Mouse (Mus musculus) MEL (cell line): ENCODE data around the gene F930015N05Rik. TPM values are rescaled to one million over a fixed set of nuclear protein-coding genes. Genes with fewer than 3 reads are reported as not detected.

ENCODE experiments used
- DNase-seq: peaks from one replicate; pipeline ENCODE4 v3.0.0; 2011; ENCODE audit warnings: low read depth, low spot score
- H3K27ac ChIP-seq: 2 replicates; pipeline ENCODE4 v1.5.1; 2012; ENCODE audit warnings: low read depth, mild to moderate bottlenecking, control low read depth, low read length, moderate library complexity; ENCODE audit not compliant: control insufficient read depth
- H3K27me3 ChIP-seq, 2 experiments: fragments of 150-350 bp in 1 of 2; sonication (generic) in 1 of 2; 2 replicates each; pipeline ENCODE4 v1.6.1; 2012; ENCODE audit warnings: low read length in 2 of 2, mild to moderate bottlenecking in 2 of 2, improper control_type of control experiment in 1 of 2, moderate library complexity in 1 of 2; ENCODE audit not compliant: insufficient read depth in 2 of 2, control insufficient read depth in 1 of 2
- H3K36me3 ChIP-seq, 2 experiments: 2 replicates each; pipeline ENCODE4 v1.6.1; 2012 to 2014; ENCODE audit warnings: low read length in 2 of 2, improper control_type of control experiment in 1 of 2, inconsistent platforms in 1 of 2, mild to moderate bottlenecking in 1 of 2; ENCODE audit not compliant: insufficient read depth in 2 of 2, control insufficient read depth in 1 of 2
- H3K4me1 ChIP-seq, 2 experiments: fragments of 150-350 bp in 1 of 2; sonication (generic) in 1 of 2; 2 replicates each; pipeline ENCODE4 v1.6.1; 2012; ENCODE audit warnings: low read length in 2 of 2, improper control_type of control experiment in 1 of 2, mild to moderate bottlenecking in 1 of 2; ENCODE audit not compliant: insufficient read depth in 2 of 2, control insufficient read depth in 1 of 2
- H3K4me3 ChIP-seq, 2 experiments: fragments of 150-350 bp in 1 of 2; sonication (generic) in 1 of 2; 2 replicates each; pipeline ENCODE4 v1.5.1; 2012; ENCODE audit warnings: low read depth in 2 of 2, low read length in 2 of 2, mild to moderate bottlenecking in 2 of 2, moderate library complexity in 2 of 2, control low read depth in 1 of 2, improper control_type of control experiment in 1 of 2; ENCODE audit not compliant: control insufficient read depth in 1 of 2, insufficient read depth in 1 of 2
- H3K79me2 ChIP-seq: 2 replicates; pipeline ENCODE4 v1.6.1; 2012; ENCODE audit warnings: mild to moderate bottlenecking, low read length, moderate library complexity; ENCODE audit not compliant: control insufficient read depth, poor library complexity, insufficient read depth
- H3K9ac ChIP-seq: 2 replicates; pipeline ENCODE4 v1.6.1; 2012; ENCODE audit warnings: low read depth, mild to moderate bottlenecking, control low read depth, low read length, moderate library complexity; ENCODE audit not compliant: control insufficient read depth, poor library complexity, severe bottlenecking
- H3K9me3 ChIP-seq: fragments of 150-350 bp; sonication (generic); replicated peaks from 2 replicates; pipeline ENCODE4 v1.6.1; 2012; ENCODE audit warnings: mild to moderate bottlenecking, low read length, improper control_type of control experiment, moderate library complexity; ENCODE audit not compliant: insufficient read depth
- BHLHE40 ChIP-seq: IDR thresholded peaks from 2 replicates; pipeline ENCODE4 v1.6.1; 2012; ENCODE audit warnings: low read depth, mild to moderate bottlenecking, inconsistent platforms, low read length, improper control_type of control experiment, borderline replicate concordance
- CHD1 ChIP-seq: IDR thresholded peaks from 2 replicates; pipeline ENCODE4 v1.6.1; 2012; ENCODE audit warnings: low read depth, mild to moderate bottlenecking, inconsistent platforms, low read length, improper control_type of control experiment
- ELF1 ChIP-seq: IDR thresholded peaks from 2 replicates; pipeline ENCODE4 v1.6.1; 2014; ENCODE audit warnings: low read depth, mild to moderate bottlenecking, inconsistent platforms, low read length, improper control_type of control experiment, moderate library complexity
- GABPA ChIP-seq: IDR thresholded peaks from 2 replicates; pipeline ENCODE4 v1.6.1; 2012; ENCODE audit warnings: low read depth, mild to moderate bottlenecking, inconsistent platforms, low read length, improper control_type of control experiment, moderate library complexity
- GATA1 ChIP-seq: IDR thresholded peaks from 2 replicates; pipeline ENCODE4 v1.6.1; 2011; ENCODE audit warnings: low read depth, low read length, improper control_type of control experiment
- JUND ChIP-seq: IDR thresholded peaks from 2 replicates; pipeline ENCODE4 v1.6.1; 2011; ENCODE audit warnings: low read depth, mild to moderate bottlenecking, improper control_type of control experiment, low read length
- KAT2A ChIP-seq: conservative IDR thresholded peaks from 2 replicates; pipeline ENCODE4 v1.6.1; 2012; ENCODE audit warnings: low read depth, low read length, improper control_type of control experiment, inconsistent platforms
- MAFK ChIP-seq: IDR thresholded peaks from 2 replicates; pipeline ENCODE4 v1.6.1; 2011; ENCODE audit warnings: low read depth, mild to moderate bottlenecking, low read length, improper control_type of control experiment, borderline replicate concordance
- MAX ChIP-seq: IDR thresholded peaks from 2 replicates; pipeline ENCODE4 v1.6.1; 2011; ENCODE audit warnings: low read length, improper control_type of control experiment
- MEF2A ChIP-seq: IDR thresholded peaks from 2 replicates; pipeline ENCODE4 v1.6.1; 2014; ENCODE audit warnings: low read depth, mild to moderate bottlenecking, inconsistent platforms, low read length, improper control_type of control experiment; ENCODE audit not compliant: poor library complexity, insufficient replicate concordance, severe bottlenecking; ENCODE audit errors: extremely low read depth
- MYC ChIP-seq: IDR thresholded peaks from 2 replicates; pipeline ENCODE4 v1.6.1; 2011; ENCODE audit warnings: low read depth, mild to moderate bottlenecking, low read length, improper control_type of control experiment, moderate library complexity
- NELFE ChIP-seq: IDR thresholded peaks from 2 replicates; pipeline ENCODE4 v1.6.1; 2011; ENCODE audit warnings: low read depth, low read length, improper control_type of control experiment
- NRF1 ChIP-seq: IDR thresholded peaks from 2 replicates; pipeline ENCODE4 v1.6.1; 2014; ENCODE audit warnings: low read depth, mild to moderate bottlenecking, inconsistent platforms, low read length, improper control_type of control experiment, moderate library complexity; ENCODE audit not compliant: poor library complexity, insufficient read depth, severe bottlenecking
- POLR2A ChIP-seq, 2 experiments: IDR thresholded peaks; 2 replicates each; pipeline ENCODE4 v1.6.1; 2011 to 2012; ENCODE audit warnings: low read length in 2 of 2, mild to moderate bottlenecking in 2 of 2, control low read depth in 1 of 2, improper control_type of control experiment in 1 of 2, low read depth in 1 of 2, moderate library complexity in 1 of 2; ENCODE audit not compliant: control insufficient read depth in 1 of 2, insufficient read depth in 1 of 2, poor library complexity in 1 of 2
- SMC3 ChIP-seq: IDR thresholded peaks from 2 replicates; pipeline ENCODE4 v1.6.1; 2011; ENCODE audit warnings: low read depth, low read length, improper control_type of control experiment
- TAL1 ChIP-seq: IDR thresholded peaks from 2 replicates; pipeline ENCODE4 v1.6.1; 2012; ENCODE audit warnings: mild to moderate bottlenecking, inconsistent platforms, low read length, moderate library complexity, mixed read lengths
- TBP ChIP-seq: IDR thresholded peaks from 2 replicates; pipeline ENCODE4 v1.8.0; 2011; ENCODE audit warnings: low read depth, low read length, improper control_type of control experiment
- TCF12 ChIP-seq: IDR thresholded peaks from 2 replicates; pipeline ENCODE4 v1.6.1; 2014; ENCODE audit warnings: low read depth, mild to moderate bottlenecking, inconsistent platforms, low read length, improper control_type of control experiment, moderate library complexity
- UBTF ChIP-seq: IDR thresholded peaks from 2 replicates; pipeline ENCODE4 v1.6.1; 2012; ENCODE audit warnings: low read depth, mild to moderate bottlenecking, inconsistent platforms, low read length, improper control_type of control experiment, moderate library complexity, borderline replicate concordance; ENCODE audit not compliant: insufficient read depth
- ZC3H11A ChIP-seq: IDR thresholded peaks from 2 replicates; pipeline ENCODE4 v1.6.1; 2012; ENCODE audit warnings: low read depth, mild to moderate bottlenecking, inconsistent platforms, low read length, improper control_type of control experiment
- ZKSCAN1 ChIP-seq: IDR thresholded peaks from 2 replicates; pipeline ENCODE4 v1.6.1; 2012; ENCODE audit warnings: low read depth, mild to moderate bottlenecking, inconsistent platforms, low read length, improper control_type of control experiment, moderate library complexity
- polyA plus RNA-seq, 2 experiments: library from polyadenylated mRNA; stranded (reverse) in 1 of 2; unstranded in 1 of 2; fragments of >175 nt in 1 of 2; fragments of >200 nt in 1 of 2; gene quantifications; 2 replicates each; pipeline versions ENCODE4 v1.2.1 to v1.2.4; 2012; ENCODE audit warnings: low replicate concordance in 2 of 2, low read depth in 1 of 2; ENCODE audit not compliant: insufficient read length in 2 of 2, insufficient read depth in 1 of 2, missing spikeins in 1 of 2
- total RNA-seq: library from RNA; depleted of rRNA; stranded (reverse); fragments of 300-350 nt; gene quantifications from 2 replicates; pipeline ENCODE4 v1.2.3, GENCODE M21; 2012

The F930015N05Rik gene
- total and polyA plus RNA-seq, 3 experiments: not detected

DNA sequence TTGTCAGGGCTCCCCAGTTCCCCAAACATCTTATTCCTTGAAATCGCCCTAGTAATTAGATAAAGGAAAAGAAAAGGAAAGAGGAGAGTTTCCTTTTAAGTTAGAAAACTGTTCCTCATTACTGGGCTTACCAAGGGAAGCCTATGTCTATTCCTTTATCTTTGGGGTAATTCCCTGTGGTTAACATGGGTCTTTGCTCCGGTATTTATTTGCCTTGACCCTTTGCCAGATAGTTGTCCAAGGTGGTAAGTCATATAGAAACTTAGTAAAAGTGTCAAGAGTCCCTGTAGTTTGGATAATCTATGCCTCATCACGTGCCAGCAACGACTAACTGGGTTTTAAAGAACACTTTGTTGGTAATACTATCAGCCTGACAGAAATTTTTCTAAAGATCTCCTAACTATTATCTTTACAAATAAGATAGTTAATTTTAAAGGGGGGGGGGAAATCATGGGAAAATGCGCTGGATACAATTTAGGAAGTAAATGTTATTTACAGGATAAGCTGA, 392 bp upstream of the F930015N05Rik start:
- Histone ChIP-seq H3K79me2 (no peaks in the 10 kb centered on the region), H3K9ac (no peak overlapping the region), H3K27ac (no peak overlapping the region), H3K36me3 (no peaks in the 10 kb centered on the region), H3K4me3 (no peak overlapping the region), H3K27me3 (no peaks in the 10 kb centered on the region), H3K9me3 (no peaks in the 10 kb centered on the region; the same call in 1 of the 2 replicates), H3K4me1 (no peaks in the 10 kb centered on the region)
- no peak for TF ChIP-seq ELF1
- TF ChIP-seq CHD1: no peak
- TF ChIP-seq NELFE: no peak
- no peak for TF ChIP-seq UBTF
- TF ChIP-seq TAL1: no peak
- no peak for TF ChIP-seq BHLHE40
- no peak for TF ChIP-seq TBP
- no peak for DNase-seq

DNA sequence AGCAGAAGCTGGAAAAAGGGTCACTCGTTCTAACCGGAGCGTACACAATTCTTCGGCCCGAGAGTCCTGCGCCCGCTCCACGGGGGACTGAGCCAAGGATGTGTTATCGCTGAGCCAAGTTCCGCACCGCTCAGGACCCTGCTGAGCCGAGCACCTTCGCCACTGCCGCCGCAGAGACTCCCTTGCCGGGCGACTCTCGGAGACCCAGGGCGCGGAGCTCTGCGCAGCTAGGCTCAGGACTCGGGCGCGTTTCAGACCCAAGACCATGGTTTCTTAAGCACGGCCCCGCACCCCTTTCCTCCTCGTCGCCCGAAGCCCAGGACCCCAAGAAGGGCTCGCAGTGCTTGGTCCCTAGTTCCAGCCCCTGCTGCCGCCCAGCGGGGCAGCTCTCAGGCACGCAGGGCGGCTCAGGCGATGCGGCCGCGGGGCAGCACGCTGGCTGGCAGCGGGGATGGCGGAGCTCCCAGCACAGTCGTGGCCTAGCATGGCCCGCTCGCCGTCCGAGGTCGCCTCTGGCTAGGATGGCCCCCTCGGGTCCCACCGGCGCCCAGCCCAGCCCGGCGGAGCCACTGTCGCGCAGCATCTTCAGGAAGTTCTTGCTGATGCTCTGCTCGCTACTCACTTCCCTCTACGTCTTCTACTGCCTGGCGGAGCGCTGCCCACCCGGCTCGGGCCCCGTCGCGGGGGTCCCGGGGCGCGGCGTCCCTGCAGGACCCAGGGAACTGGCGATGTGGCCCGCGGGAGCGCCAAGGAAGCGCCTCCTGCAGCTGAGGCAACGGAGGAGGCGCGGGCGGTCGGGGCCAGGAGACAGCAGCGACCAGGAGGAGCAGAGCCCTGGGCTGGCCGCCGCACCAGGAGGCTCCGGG, 674 bp downstream of the F930015N05Rik start:
- no peak overlapping the region for H3K4me3 ChIP-seq
- no peaks in the 10 kb centered on the region for H3K79me2 ChIP-seq
- TF ChIP-seq UBTF: no peak
- no peak for TF ChIP-seq TCF12
- H3K4me1 ChIP-seq: no peaks in the 10 kb centered on the region
- H3K9me3 ChIP-seq: no peaks in the 10 kb centered on the region
- no peak overlapping the region for H3K9ac ChIP-seq
- no peaks in the 10 kb centered on the region for H3K27me3 ChIP-seq
- no peak for DNase-seq
- H3K27ac ChIP-seq: no peak overlapping the region
- H3K36me3 ChIP-seq: no peaks in the 10 kb centered on the region

DNA sequence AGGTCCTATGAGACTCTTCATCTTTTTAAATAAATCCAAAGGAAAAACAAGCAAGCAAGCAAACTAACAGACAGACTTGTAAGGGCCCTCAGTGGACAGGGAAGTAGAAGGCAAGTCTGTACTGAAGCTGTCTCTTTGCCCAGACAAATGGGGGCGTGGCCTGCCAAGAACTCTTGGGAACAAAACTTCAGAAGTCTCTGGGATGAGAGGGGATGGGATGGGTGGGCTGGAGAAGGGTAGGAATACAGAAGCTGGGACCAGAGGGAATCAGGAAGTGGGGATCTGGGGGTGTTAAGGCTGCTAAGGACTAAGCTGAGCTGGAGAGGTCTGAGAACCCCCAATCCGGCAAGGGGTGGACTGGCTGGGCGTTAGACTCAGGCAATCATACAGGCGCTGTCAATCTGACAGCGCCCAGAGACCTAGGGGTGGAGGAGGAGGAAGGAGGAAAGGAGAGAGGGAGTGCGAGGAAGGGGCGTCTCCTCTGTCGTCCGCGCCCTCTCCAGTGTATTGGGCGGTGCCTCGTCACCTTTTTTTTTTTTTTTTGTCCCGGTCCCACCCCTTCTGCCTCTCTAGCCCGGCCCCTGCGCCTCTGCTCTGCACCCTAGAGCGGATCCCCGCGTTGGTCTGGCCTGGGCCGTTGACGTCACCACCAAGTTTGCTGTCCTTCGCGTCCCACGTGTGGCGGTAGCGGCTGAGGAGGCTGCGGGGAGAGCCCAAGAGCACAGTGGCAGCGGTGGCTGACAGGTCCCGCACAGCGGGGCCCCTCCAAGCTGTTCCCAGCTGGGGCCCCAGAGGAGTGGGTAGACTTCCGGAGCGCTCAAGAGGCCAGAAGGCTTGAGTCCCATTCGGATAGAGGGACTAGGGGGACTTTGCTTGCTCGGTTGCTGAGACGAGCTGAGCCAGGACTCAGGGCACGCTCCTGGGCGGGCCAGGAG, 1.6 kb downstream of the F930015N05Rik start, which contains the start of gene Hs3st3a1:
Gene Hs3st3a1, plus strand, starts transcription at position 722 of the 935 bp plus-strand sequence.
- H3K4me3 ChIP-seq: no peak within 1 kb of the TSS
- no peaks in the 10 kb centered on the region for H3K36me3 ChIP-seq
- no peaks in the 10 kb centered on the region for H3K4me1 ChIP-seq
- no peaks in the 10 kb centered on the region; the same call in 1 of the 2 replicates for H3K9me3 ChIP-seq
- no peak within 1 kb of the TSS for H3K9ac ChIP-seq
- no peaks in the 10 kb centered on the region for H3K27me3 ChIP-seq
- no peak within 1 kb of the TSS for H3K27ac ChIP-seq
- no peaks in the 10 kb centered on the region for H3K79me2 ChIP-seq
- DNase-seq: no peak
- TF ChIP-seq ZKSCAN1 (no peak), NRF1 (no peak), NELFE (no peak), ZC3H11A (no peak), KAT2A (no peak), ELF1 (no peak), GATA1 (no peak), MEF2A (no peak), JUND (no peak), TAL1 (no peak), POLR2A (IDR thresholded peaks at IDR 0.05; ENCODE audit: control insufficient read depth in 1 of 2, insufficient read depth in 1 of 2, low read depth in 1 of 2, low read length in 2 of 2, poor library complexity in 1 of 2) (no peak), MAFK (no peak), MAX (no peak), GABPA (no peak), MYC (no peak), SMC3 (no peak)
